Mouse (Mus musculus) cerebellum, adult 2 months (tissue): ENCODE data around the gene Scube2. TPM values are rescaled to one million over a fixed set of nuclear protein-coding genes. Genes with fewer than 3 reads are reported as not detected.

ENCODE experiments used
- DNase-seq, 2 experiments: peaks; one replicate each; pipeline ENCODE4 v3.0.0; 2021
- H3K27ac ChIP-seq: fragments of 200-500 bp; 2 replicates; pipeline ENCODE4 v1.5.1; 2012; ENCODE audit warnings: low read length, control low read depth, inconsistent platforms; ENCODE audit not compliant: insufficient read depth
- H3K27me3 ChIP-seq: fragments of 200-500 bp; 2 replicates; pipeline ENCODE4 v1.6.1; 2012; ENCODE audit warnings: inconsistent platforms, mild to moderate bottlenecking, low read length, moderate library complexity; ENCODE audit not compliant: control insufficient read depth, insufficient read depth
- H3K4me1 ChIP-seq: fragments of 200-500 bp; 2 replicates; pipeline ENCODE4 v1.6.1; 2011; ENCODE audit warnings: low read length; ENCODE audit not compliant: control insufficient read depth, insufficient read depth
- H3K4me3 ChIP-seq: fragments of 200-500 bp; replicated peaks from 2 replicates; pipeline ENCODE3; 2011; ENCODE audit warnings: mild to moderate bottlenecking, low read depth, low read length, control low read depth; ENCODE audit not compliant: insufficient read depth
- CTCF ChIP-seq: fragments of 200-500 bp; IDR thresholded peaks from 2 replicates; pipeline ENCODE4 v1.5.1; 2011; ENCODE audit warnings: low read depth, mild to moderate bottlenecking, control low read depth, low read length, moderate library complexity, borderline replicate concordance; ENCODE audit not compliant: insufficient read depth
- POLR2A ChIP-seq: fragments of 200-500 bp; IDR thresholded peaks from 2 replicates; pipeline ENCODE4 v1.6.1; 2011; ENCODE audit warnings: low read length, control low read depth, borderline replicate concordance; ENCODE audit not compliant: insufficient read depth
- WGBS: fragments of 180-500 bp; shearing (Covaris S2); methylation state at CpG from one replicate; pipeline ENCODE4 v1.1.7; 2018; 5-methylcytosine and 5-hydroxymethylcytosine counted together
- polyA plus RNA-seq: library from polyadenylated mRNA; depleted of rRNA; stranded (reverse); fragments of >200 nt; gene quantifications from 2 replicates; pipeline ENCODE4 v1.2.3, GENCODE M21; 2012; rRNA removed

The Scube2 gene
- polyA plus RNA-seq, 1 experiment, result 0.26 TPM

- WGBS, result 95% methylated on average over 3 of the region's 3 CpGs
- H3K4me1 ChIP-seq, result no peaks in the 10 kb centered on the region
- H3K27me3 ChIP-seq, result no peaks in the 10 kb centered on the region; the same call in 1 of the 2 replicates
- H3K4me3 ChIP-seq, result no peak overlapping the region
- no peak for DNase-seq
- H3K27ac ChIP-seq, result no peak overlapping the region
- TF ChIP-seq CTCF (no peak), POLR2A (no peak)
Observed at GRCm38 (mm10) chr7:109756291-109756690, 109.2 kb downstream of the Scube2 start.

- H3K4me1 ChIP-seq, result peaks cover 2% of the 10 kb centered on the region; the same call in 1 of the 2 replicates
- WGBS, result 93% methylated on average over 8 of the region's 8 CpGs
- H3K27ac ChIP-seq, result no peak overlapping the region
- H3K27me3 ChIP-seq, result no peaks in the 10 kb centered on the region; the same call in 1 of the 2 replicates
- H3K4me3 ChIP-seq, result no peak overlapping the region
- DNase-seq, result no peak
- TF ChIP-seq CTCF (no peak), POLR2A (no peak)
Observed at GRCm38 (mm10) chr7:109754034-109754433, 111.4 kb downstream of the Scube2 start.

GRCm38 (mm10) chr7:109752008-109752925, 113.2 kb downstream of the Scube2 start, which contains the start of gene Tmem9b:
TSS of gene Tmem9b (minus strand) at chr7:109752875.
- H3K4me1 ChIP-seq, result peaks cover 2% of the 10 kb centered on the region; the same call in 1 of the 2 replicates
- peak within 1 kb of the TSS; percentile 96 for H3K4me3 ChIP-seq
- under 1% methylated on average over 74 of the region's 74 CpGs for WGBS
- H3K27me3 ChIP-seq, result no peaks in the 10 kb centered on the region; the same call in 1 of the 2 replicates
- peak within 1 kb of the TSS; percentile 94 for H3K27ac ChIP-seq
- no peak; the same call in none of the 2 replicates for TF ChIP-seq POLR2A
- peak; percentile 81 to 88 for DNase-seq

- TF ChIP-seq POLR2A (no peak), CTCF (no peak)
- Histone ChIP-seq H3K4me1 (peaks cover 2% of the 10 kb centered on the region; the same call in 1 of the 2 replicates), H3K27me3 (no peaks in the 10 kb centered on the region; the same call in 1 of the 2 replicates), H3K27ac (peak overlapping the region; percentile 94), H3K4me3 (peak overlapping the region; percentile 96)
- WGBS, result 1% methylated on average over 13 of the region's 13 CpGs
- DNase-seq, result no peak
Observed at GRCm38 (mm10) chr7:109751427-109752007, 114.0 kb downstream of the Scube2 start.

Other genes starting within 250 kb of the Scube2 start
- 43.8 and 44.8 TPM in 2 replicates for gene St5, start 162.1 kb downstream of the Scube2 start, polyA plus RNA-seq
- 6.7 and 6.9 TPM in 2 replicates for gene Akip1, start 162.0 kb downstream of the Scube2 start, polyA plus RNA-seq
- 0.16 and 0.20 TPM in 2 replicates for gene BC051019, start 141.8 kb downstream of the Scube2 start, polyA plus RNA-seq
- 0.22 and 0.39 TPM in 2 replicates for gene Ascl3, start 134.0 kb downstream of the Scube2 start, polyA plus RNA-seq
- 135 and 140 TPM in 2 replicates for gene Tmem9b, start 112.8 kb downstream of the Scube2 start, polyA plus RNA-seq
- 46.6 and 52.8 TPM in 2 replicates for gene Nrip3, start 83.7 kb downstream of the Scube2 start, polyA plus RNA-seq
- 270 TPM in 2 replicates for gene Dennd5a, start 94.8 kb upstream of the Scube2 start, polyA plus RNA-seq
- 61.8 and 66.0 TPM in 2 replicates for gene Tmem41b, start 121.2 kb upstream of the Scube2 start, polyA plus RNA-seq
- gene Ipo7, start 152.6 kb upstream of the Scube2 start, polyA plus RNA-seq, result 46.5 and 50.8 TPM in 2 replicates
- 16.0 and 16.7 TPM in 2 replicates for gene Zfp143, start 195.5 kb upstream of the Scube2 start, polyA plus RNA-seq